Mouse (Mus musculus) left cerebral cortex, adult 8-10 months (tissue): ENCODE data around the gene Agfg2. TPM values are rescaled to one million over a fixed set of nuclear protein-coding genes. Genes with fewer than 3 reads are reported as not detected.
A peak's percentile ranks its signal among the peaks of the same experiment; 100 is the strongest.

Experiments used
- DNase-seq, 2 experiments: peaks; one replicate each; pipeline ENCODE4 v3.0.0; 2022; ENCODE audit warnings: low spot score in 2 of 2
- total RNA-seq, 4 experiments: library from RNA; stranded (reverse); gene quantifications; 2 replicates each; pipeline ENCODE4 v1.2.4; 2022

Agfg2 gene
- total RNA-seq, 4 experiments from 2014 or later, result 50.0 to 54.8 (median 51.4) TPM

- DNase-seq, result no peak
Measured at GRCm38 (mm10) chr5:137683388-137684293, 885 bp downstream of the Agfg2 start.

- DNase-seq, result no peak
Measured at GRCm38 (mm10) chr5:137682526-137682925, 2.0 kb downstream of the Agfg2 start.

GRCm38 (mm10) chr5:137679726-137680125, 4.8 kb downstream of the Agfg2 start:
- no peak for DNase-seq

GRCm38 (mm10) chr5:137678736-137679135, 5.8 kb downstream of the Agfg2 start:
- no peak for DNase-seq

- DNase-seq, result no peak
Measured at GRCm38 (mm10) chr5:137677859-137678258, 6.7 kb downstream of the Agfg2 start.

GRCm38 (mm10) chr5:137674786-137675185, 9.7 kb downstream of the Agfg2 start:
- no peak for DNase-seq

GRCm38 (mm10) chr5:137673015-137673414, 11.5 kb downstream of the Agfg2 start:
- DNase-seq, result no peak

- no peak for DNase-seq
Measured at GRCm38 (mm10) chr5:137672361-137672760, 12.2 kb downstream of the Agfg2 start.

GRCm38 (mm10) chr5:137671443-137672240, 12.9 kb downstream of the Agfg2 start:
- DNase-seq, result peak in 1 of 2 experiments; percentile 44

- no peak for DNase-seq
Measured at GRCm38 (mm10) chr5:137670240-137670639, 14.3 kb downstream of the Agfg2 start.

- no peak for DNase-seq
Measured at GRCm38 (mm10) chr5:137668971-137669370, 15.6 kb downstream of the Agfg2 start.

- DNase-seq, result no peak
Measured at GRCm38 (mm10) chr5:137663057-137663456, 21.5 kb downstream of the Agfg2 start.

GRCm38 (mm10) chr5:137660064-137660688, 24.4 kb downstream of the Agfg2 start:
- no peak for DNase-seq

GRCm38 (mm10) chr5:137656977-137657376, 27.5 kb downstream of the Agfg2 start:
- DNase-seq, result no peak

GRCm38 (mm10) chr5:137654746-137655145, 29.8 kb downstream of the Agfg2 start:
- DNase-seq, result no peak

- DNase-seq, result no peak
Measured at GRCm38 (mm10) chr5:137653366-137653765, 31.2 kb downstream of the Agfg2 start.

GRCm38 (mm10) chr5:137652474-137652873, 32.1 kb downstream of the Agfg2 start:
- DNase-seq, result no peak

GRCm38 (mm10) chr5:137649669-137650571, 34.6 kb downstream of the Agfg2 start:
- DNase-seq, result no peak

- no peak for DNase-seq
Measured at GRCm38 (mm10) chr5:137649251-137649650, 35.3 kb downstream of the Agfg2 start.

GRCm38 (mm10) chr5:137647827-137648601, 36.5 kb downstream of the Agfg2 start:
- DNase-seq, result no peak
